Comparison of ENCODE assay signal across 14 mouse cellular contexts in the genomic region with DNA sequence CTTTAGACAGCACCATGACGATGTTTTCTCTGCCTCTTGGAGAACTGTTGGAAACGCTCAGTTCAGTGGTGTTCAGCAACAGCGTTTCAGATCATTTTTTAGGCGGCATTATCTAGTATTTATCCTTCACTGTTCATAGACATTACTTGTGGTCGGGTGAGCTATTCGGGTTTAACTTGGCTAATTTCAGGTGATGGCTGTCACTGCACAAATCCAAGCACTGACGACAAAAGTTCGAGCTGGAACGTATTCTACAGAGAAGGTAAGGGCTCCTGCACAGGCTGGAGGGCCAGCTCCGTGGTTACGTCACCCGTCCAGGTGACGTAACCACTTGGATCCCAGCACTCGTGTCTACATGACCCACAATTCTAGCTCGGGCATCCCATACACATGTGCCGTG. TPM values are rescaled to one million over a fixed set of nuclear protein-coding genes. Genes with fewer than 3 reads are reported as not detected.
"Had no signal": no experiment of that assay in that cellular context is flagged by ENCODE, and none has a peak within 500 bp of the region (broad histone marks: within the 10 kb centered on the region; RNA-seq: fewer than 3 reads in every experiment).

No protein-coding gene starts in this region.

- DNase-seq: kidney, adult 18-20 months; kidney, postnatal 10 days; kidney, postnatal 4 days; lung, adult 2 months; lung, postnatal 36 days; thymus, adult 18-20 months; thymus, postnatal 14 days had no signal

- H3K9me3 ChIP-seq: midbrain, embryonic 15.5 days; neural tube, embryonic 12.5 days had no signal

- H3K4me3 ChIP-seq: layer of hippocampus, adult 2 months; midbrain, embryonic 15.5 days; neural tube, embryonic 12.5 days had no signal

- H3K27ac ChIP-seq: layer of hippocampus, adult 2 months; midbrain, embryonic 15.5 days; neural tube, embryonic 12.5 days had no signal

- H3K27me3 ChIP-seq: midbrain, embryonic 15.5 days; neural tube, embryonic 12.5 days had no signal

- H3K9ac ChIP-seq: midbrain, embryonic 15.5 days; neural tube, embryonic 12.5 days had no signal

- H3K4me2 ChIP-seq: midbrain, embryonic 15.5 days; neural tube, embryonic 12.5 days had no signal

- ATAC-seq: lung, postnatal 0 days; midbrain, embryonic 15.5 days had no signal

RNA-seq across cellular contexts. Expression of a gene that starts 40.1 kb away (rescaled TPM):
- polyA plus RNA-seq: kidney, embryonic 14.5 days; limb, embryonic 14.5 days; lung, adult 2 months; lung, postnatal 0 days; midbrain, embryonic 15.5 days; neural tube, embryonic 12.5 days; stomach, embryonic 14.5 days had no signal
